Mouse (Mus musculus) CD4-positive helper T cell, adult 2 months (primary cell): ENCODE data around the gene Phf11d.
"Not testable (repeated sequence)": the region's sequence is repeated elsewhere in the genome, so short reads cannot be mapped to it uniquely, and the experiment has no call there.

Source experiments
- DNase-seq: peaks from one replicate; pipeline ENCODE4 v3.0.0-alpha.2; 2012; ENCODE audit warnings: low read depth, missing footprints, low spot score

Phf11d gene

DNA sequence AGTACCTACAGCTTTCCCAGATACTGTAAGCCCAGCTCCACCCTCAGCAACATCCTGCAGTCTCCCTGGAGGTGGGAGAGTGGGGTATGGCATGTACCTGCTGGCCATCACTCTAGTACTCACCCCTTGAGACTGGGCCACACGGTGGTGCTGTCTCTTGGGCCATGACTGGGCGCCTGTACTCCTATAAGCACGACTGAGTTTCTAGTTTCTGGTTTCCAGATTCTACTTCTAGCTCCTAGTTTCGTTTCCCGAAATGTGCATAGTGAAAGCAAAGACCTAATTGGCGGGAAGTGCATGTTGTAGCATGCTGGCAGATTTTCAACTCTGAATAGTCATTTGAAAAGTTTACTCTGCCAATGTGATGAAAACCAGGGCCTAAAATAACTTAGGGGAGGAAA is at the start of gene Phf11d:
Gene Phf11d, minus strand, starts transcription at position 227 of the 401 bp plus-strand sequence.
- no peak for DNase-seq

DNA sequence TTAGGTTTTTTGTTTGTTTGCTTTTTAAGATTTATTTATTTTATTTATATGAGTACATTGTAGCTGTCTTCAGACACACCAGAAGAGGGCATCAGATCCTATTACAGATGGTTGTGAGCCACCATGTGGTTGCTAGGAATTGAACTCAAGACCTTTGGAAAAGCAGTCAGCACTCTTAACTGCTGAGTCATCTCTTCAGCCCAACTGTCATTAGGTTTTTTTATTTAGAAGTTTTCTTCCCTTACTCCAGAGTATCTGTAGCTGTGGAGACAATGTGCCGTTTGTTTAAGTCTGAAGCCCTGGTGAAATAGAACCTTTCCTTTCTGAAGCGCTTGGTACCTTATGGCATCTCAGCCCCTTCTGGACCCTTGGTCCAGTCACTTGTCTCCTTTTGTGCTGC is 49.7 kb upstream of the Phf11d start:
- not testable (repeated sequence) for DNase-seq

DNA sequence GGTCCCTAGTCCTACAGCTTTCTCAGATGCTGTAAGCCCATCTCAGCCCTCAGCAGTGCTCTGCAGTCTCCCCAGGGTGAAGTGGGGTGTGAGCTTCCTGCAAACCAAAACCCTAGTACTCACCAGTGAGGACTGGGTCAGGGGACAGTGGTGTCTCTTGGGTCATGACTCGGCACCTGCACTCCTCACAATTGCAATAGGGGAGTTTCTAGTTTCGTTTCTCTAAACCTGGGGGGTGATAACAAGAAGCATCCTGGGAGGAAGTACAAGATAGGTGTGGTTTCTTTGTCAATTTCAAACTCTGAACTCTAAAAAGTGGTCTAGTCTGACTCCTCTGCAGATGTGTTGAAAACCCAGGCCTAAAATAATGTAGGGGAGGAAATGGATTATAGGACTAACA is 31.7 kb upstream of the Phf11d start:
- peak; percentile 50 for DNase-seq

DNA sequence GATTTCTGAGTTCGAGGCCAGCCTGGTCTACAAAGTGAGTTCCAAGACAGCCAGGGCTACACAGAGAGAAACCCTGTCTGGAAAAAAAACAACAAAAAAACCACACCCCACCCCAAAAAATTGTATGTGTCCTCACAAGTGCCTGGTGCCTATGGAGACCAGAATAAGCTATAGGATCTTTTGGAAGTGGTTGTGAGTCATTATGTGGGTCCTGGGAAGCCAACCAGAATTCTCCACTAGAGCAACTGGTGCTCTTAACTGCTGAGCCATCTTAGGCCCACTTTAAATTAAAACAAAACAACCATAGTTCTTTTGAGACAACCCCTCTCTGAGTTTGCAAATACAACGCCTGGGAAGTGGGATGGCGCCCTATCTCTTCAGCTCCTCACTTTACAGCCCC is 30.0 kb upstream of the Phf11d start, which contains the start of gene Phf11c:
Gene Phf11c, minus strand, starts transcription at position 101 of the 400 bp plus-strand sequence.
- DNase-seq, result no peak

DNA sequence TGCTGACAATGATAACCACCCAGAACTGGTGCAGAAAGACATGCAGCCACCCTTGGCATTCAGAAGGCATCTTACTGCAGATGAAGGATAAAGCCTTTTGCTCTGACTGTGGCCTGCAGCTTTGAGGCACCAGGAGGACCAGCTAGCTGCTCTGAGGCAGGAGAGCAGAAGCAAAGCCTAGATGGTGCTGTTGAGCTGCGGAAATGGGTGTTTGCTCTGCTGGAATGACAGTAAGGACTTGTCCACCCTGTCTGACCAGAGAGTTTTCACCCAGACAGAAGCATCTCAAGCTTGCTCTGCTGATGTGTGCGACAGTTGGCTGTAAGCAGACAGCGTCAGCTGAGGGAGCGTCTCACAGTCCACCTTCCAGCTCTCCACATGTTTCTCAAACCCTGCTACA is 24.9 kb upstream of the Phf11d start:
- DNase-seq, result not testable (repeated sequence)

DNA sequence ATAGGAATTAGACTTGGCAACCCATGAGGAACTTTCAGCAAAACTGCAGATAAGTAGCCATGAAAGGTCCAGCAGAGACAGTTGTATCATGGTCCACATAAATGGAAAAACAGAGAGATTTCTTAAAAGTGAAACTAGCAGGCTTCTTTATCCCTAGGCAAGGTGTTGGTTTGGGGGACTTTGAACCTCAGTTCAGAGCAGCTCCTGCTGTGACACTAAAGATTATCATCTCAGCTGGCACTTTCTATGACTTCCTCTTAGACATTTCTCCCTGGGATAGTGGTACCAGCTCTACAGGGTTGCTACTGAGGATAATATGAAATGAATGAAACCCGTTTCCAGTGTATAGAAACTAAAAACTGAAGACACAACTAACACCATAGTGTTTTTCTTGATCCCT is 24.3 kb upstream of the Phf11d start:
- no peak for DNase-seq

DNA sequence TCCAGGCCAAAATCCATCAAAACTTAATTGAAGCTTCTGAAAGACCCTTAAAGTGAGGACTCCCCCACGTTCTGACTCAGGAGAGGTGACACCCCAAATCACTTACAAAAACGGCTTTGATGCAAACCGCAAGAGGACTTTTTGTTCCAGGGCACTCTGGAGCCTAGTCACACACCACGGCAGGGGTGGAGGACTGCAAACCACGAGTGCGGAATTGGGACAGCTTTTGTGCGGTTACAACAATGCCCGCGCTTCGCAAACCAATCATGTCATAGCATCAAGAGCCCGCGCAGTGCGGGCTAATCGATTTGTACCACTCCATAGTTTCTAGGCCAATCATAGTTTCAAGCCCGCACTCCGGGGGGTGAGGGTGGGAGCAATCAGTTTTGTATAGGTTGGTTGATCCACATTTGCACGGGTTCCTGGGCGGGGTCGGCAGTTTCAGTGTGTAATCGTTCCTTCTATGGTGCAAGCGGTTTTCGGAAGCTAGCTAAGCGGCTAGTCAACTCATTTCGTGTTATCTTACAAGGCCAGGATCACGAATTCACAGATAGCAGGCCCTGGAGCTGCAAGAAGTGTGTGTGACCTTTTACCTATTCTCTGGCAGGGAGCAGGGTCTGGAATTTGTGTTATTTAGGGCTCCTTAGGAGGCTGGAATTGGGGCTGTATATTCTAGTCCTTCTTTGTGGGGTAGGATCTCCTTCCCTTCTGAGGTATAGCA is 5.2 kb upstream of the Phf11d start:
- DNase-seq, result no peak

DNA sequence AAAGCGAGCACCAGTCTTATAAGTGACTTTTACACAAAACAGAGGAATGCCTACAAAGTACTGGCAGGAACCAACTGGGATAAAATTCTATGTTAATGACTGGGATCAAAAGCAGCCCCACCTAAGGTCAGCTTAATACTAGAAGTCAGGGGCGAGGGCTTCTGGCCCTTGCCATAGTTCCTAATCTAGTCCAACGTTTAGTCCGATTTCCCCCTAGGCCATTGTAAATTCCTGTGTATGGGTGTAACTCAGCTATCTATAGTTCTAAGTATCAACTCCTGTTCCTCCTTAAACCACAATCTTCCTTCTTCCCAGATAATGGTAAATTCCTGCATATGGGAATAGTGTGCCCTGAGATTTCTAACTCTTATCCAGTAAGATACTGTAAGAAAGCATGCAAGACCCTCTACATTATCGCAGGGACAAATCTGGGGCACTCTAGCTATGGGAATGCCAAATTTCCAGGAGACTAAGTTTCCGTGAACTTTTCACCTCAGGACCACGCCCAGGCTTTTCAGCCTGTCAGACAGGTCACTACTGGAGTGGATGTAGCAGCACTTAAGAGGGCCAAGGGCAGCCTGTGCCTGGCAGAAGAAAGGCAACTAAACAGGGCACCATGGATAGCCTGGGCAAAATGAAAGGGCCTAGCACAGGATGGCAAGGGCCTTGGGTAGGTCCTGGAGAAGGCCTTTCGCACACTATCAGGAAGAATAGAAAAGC is 1.3 kb upstream of the Phf11d start:
- no peak for DNase-seq

DNA sequence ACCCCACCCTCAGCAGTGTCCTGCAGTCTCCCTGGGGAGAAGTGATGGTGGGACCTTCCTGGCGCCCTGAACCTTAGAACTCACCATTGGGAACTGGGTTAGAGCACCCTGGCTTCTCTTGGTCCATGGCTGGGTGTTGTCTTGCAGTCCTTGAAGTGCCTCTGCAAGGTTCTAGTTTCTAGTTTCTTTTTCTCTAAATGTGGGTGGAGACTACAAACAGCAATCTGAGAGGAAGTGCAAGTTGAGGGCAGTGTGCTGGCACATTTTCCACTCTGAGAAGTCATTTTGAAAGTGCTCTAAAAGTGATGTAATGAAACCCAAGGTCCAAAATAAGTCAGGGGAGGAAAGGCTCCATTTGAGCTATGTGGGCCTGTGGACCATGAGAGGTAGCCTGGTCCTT is 24.1 kb downstream of the Phf11d start, which contains the start of gene Phf11b:
Gene Phf11b, minus strand, starts transcription at position 163 of the 400 bp plus-strand sequence.
- DNase-seq, result peak; percentile 81

DNA sequence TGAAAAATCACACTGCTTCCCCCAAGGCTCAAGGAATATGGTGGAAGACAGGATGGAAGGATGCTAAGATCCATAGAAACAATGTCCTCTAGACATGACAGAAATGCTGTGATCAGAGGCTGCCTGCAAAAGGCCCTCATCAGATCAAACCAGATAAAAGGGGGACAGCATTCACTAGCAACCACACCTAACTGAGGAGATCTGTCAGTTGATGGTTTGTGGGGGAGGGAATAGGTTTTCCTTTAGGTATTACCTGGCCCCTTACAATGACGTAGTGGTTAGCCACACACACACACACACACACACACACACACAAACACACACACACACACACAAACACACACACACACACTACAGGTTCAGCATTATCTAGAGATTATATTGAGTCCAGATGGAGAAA is 25.7 kb downstream of the Phf11d start:
- peak; percentile 51 for DNase-seq

DNA sequence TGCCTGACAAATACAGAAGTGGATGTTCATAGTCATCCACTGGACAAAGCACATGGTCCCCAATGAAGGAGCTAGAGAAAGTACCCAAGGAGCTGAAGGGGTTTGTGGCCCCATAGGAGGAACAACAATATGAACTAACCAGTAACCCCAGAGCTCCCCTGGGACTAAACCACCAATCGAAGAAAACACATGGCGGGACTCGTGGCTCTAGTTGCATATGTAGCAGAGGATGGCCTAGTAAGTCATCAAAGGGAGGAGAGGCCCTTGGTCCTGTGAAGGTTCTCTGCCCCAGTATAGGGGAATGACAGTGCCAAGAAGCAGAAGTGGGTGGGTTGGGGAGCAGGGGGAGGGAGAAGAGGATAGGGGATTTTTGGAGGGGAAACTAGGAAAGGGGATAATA is 29.2 kb downstream of the Phf11d start:
- not testable (repeated sequence) for DNase-seq

DNA sequence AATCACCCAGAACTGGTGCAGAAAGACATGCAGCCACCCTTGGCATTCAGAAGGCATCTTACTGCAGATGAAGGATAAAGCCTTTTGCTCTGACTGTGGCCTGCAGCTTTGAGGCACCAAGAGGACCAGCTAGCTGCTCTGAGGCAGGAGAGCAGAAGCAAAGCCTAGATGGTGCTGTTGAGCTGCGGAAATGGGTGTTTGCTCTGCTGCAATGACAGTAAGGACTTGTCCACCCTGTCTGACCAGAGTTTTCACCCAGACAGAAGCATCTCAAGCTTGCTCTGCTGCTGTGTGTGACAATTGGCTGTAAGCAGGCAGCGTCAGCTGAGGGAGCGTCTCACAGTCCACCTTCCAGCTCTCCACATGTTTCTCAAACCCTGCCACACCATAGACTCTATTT is 34.8 kb downstream of the Phf11d start:
- peak; percentile 12 for DNase-seq

DNA sequence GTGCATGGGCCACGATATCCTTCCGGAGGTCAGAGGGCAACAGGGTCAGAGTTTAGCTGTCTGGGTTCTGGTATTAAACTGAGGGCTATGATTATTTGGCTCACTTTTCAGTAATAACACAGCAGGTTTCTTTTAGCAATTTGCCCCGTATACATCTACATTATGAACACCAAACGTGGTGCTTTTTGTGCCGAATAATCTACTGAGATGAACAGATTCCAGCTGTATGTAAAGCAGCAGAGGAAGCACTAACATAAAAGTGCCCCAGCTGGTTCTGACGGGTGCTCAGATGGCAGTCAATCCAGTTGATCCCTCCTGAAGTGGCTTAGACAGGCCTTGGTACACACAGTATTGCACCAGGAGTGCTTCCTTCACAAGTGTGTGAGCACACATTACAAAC is 45.3 kb downstream of the Phf11d start:
- not testable (repeated sequence) for DNase-seq

DNA sequence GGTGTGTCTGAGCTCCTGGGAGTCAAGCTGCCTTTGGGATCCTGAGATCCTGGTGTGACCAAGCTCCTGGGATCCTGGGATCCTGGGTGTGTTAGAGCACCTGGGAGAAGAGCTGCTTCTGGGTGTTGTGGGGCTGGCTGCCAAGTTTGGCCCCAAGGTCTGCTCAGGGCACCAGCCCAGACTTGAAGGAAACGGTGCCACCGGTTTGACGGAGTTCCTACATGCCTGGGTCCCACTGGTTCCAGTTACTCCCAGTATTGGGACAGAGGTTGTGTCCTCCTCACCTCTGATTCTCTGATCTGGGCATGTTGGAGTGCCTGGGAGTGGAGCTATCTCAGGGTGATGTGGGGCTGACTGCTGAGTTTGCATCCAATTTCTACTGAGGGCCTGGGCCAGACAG is 46.2 kb downstream of the Phf11d start:
- not testable (repeated sequence) for DNase-seq
